Mouse (Mus musculus) CD4-positive, CD25-positive, alpha-beta regulatory T cell, adult 4 months (primary cell): ENCODE results near the gene Polr2m. TPM values are rescaled to one million over a fixed set of nuclear protein-coding genes. Genes with fewer than 3 reads are reported as not detected.
"Not testable (repeated sequence)": the region's sequence is repeated elsewhere in the genome, so short reads cannot be mapped to it uniquely, and the experiment has no call there.

Experiments used
- ATAC-seq: one replicate; pipeline ENCODE4 v1.8.0; 2017
- polyA plus RNA-seq, 2 experiments: library from polyadenylated mRNA; unstranded; fragments of 100-300 nt; shearing (Covaris generic); gene quantifications; one replicate each; pipeline ENCODE4 v1.2.1; 2017

Polr2m gene
- 10 to 100 TPM; 16.9 to 25.4 TPM for polyA plus RNA-seq

DNA sequence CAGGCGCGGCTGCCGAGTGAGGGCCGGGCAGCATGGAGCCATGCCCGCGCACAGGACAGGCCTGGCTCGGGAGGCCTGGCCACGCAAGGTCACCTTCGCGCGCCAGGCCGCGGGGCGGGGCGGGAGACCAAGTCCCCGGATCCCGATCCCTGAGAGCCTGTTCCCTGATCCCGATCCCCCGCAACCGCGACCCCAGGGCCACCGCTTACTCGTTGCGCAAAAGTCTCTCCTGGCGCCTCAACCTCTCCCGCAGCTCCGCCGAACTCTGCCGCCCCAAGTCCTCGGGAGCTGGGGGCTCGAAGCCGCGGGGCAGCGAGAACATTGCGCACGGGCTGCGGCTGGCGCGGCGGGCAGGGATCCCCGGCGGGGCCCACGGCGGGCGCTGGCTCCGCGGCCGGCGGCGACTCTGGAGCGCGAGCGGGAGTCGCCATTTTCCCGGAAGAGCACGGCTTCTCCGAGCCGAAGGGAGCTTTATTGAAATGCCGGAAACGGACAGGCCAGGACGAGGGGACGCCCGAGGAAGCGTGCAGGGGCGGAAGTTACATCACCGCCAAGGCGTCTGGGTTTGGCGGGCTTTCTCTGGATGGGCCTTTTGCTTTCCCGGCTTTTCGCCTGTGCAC, at the start of gene Polr2m:
TSS of gene Polr2m (minus strand) at position 461 of the 620 bp plus-strand sequence.
- ATAC-seq = peak; percentile 96

DNA sequence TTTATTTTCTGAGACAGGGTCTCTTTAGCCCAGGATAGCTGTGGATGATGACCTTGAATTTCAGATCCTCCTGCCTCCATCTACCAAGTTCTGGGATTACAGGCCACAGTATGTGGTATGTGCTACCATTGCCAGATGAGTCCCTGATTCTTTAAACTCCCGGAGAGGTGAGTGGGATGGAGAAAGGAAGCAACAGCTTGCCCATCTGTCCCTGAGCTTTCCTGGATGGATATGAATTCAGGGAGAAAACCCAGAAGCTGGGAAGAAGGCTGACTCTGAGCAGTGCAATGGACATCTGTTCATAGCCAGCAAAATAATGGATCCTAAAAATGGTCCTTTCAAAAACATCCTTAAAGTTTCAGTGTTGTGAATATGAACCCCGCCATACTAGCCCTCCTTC, 49.3 kb upstream of the Polr2m start:
- ATAC-seq = no peak

DNA sequence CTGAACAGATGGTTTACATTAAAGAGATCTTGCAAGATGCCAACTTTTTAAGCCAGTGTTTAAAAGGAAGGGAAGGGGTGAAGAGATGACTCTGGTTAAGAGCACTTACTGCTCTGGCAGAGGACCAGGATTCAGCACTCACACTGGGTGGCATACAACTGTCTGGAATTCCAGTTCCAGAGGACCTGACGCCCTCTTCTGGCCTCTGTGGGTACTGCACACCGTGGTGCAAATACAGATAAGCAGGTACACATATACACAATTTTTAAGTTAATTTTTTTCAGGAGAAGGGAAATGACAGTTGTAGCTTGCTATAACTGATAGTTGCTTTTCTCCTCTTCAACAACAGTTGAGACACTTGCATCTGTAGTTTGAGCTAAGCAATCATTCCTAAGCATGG, 44.2 kb upstream of the Polr2m start:
- no peak for ATAC-seq

DNA sequence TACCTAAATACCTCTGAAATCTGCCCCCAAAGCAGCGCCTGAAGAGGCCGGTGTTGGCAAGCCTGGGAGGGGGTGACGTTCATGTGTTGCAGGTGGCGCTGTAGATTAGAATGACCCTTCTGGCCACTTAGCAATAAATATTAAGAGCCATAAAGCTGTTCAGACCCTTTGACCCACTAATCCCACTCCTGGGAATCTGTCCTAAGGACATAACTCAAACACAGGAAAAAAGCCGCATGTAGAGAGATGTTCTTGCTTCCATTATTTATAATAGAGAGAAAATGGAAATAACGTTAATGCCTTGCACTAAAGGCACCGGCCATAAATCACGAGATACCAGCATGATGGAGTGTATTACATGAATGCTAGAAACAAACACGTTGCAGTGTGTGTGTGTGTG, 41.7 kb upstream of the Polr2m start:
- no peak for ATAC-seq

DNA sequence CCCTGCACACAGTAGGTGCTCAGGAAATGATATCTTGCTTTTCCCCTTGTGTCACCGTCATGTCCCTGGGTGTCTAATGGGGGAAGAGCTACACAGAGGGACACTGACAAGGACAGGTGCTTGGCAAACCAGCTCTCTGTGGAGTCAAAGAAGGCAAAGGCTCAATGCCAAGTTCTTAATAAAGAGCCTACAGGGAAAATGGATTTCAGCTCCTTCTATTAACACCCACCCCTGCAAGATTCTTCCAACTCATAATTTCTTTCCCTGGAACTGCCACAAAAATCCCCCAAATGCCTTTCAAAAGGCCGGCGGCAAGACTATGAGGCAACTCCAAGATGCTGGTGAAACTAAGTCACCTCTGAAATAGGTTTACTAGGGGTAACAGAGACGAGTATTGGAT, 38.2 kb upstream of the Polr2m start:
- no peak for ATAC-seq

DNA sequence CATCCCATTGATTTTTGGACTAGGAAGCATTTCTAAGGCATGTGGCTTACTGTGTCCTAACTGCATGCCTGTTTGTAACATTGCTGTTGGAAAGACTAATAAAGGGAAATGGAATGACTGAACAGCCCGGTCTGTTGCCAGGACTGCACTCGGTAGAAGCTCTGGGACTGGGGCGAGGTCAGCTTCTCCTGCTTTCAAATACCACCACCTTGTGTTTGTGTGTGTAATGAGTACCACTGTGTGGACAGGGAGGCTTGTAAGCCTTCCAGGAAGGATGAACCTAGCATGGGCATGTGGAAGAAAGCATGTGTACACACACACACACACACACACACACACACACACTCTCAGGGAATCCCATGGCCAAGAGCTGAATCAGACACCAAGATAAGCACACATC, 34.1 kb upstream of the Polr2m start:
- ATAC-seq = no peak

DNA sequence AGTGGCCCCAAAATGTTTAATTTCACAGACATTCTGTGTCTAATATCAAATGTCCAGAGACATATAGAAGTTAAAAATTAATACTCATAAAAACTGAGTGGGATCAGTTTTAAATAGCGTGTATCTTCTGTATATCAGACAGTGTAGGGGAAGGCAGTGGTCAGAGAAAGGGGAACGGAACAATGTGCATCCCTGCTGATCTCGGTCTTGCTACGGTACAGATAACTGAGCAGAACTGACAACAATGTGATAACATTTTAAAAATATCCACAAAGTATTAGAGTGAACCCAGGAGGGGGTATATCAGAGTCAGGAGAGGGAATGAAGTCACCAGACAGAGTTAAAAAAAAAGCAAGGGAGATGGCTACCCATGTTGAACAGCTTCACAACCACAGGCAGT, 31.8 kb upstream of the Polr2m start:
- ATAC-seq = no peak

DNA sequence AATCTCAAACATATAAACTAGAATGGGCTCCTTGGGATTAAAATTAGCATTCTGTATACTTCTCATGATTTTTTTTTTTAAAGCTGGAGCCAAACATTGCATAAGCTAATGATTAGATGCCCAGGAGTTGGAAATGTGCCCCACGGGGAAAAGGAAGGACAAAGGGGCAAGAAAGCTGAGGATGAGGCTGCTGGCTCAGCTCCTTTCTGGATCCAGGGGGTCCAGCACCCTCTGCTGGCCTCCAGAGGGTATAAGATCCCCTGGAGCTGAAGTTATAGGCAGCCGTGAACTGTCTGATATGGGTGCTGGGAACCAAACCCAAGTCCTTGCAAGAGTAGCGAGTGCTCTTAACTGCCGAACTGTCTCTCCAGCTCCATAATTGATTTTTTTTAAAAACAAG, 30.1 kb upstream of the Polr2m start:
- ATAC-seq = no peak

DNA sequence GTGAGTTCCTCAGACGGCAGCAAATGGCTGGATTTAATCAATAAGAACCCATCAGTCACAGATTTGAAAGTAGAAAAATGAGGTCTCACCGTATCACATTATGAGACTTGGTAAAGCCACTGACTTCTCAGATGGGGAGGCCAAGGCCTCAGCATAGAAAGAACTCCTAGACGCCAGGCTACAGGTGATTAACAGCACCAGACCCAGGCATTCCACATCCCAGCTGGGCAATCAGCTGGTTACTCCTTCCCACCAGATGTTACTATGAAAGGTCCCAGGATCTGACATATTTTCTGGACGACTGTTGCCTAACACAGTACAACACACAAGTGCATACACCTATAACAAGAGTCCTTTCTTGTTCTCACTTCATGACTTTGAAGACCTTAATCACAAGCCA, 27.8 kb upstream of the Polr2m start:
- ATAC-seq = no peak

DNA sequence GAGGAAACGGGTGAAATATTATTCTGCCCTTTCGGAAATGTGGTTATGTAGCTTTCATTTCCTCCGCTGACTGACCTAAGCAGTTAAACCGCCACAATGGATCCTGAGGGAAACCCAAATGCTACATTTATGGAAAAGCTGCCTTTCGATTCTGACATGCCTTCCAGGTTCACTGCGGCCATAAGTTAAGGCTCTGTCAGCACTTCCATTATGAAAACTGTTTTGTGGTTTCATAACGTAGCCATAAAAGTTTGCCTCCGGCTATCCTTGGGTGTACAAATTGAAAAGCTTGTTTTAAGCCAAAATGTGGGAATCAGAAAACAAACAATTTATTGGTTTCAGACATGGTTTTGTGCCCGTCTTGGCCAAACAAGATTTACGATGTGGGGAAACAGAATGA, 27.2 kb upstream of the Polr2m start:
- no peak for ATAC-seq

DNA sequence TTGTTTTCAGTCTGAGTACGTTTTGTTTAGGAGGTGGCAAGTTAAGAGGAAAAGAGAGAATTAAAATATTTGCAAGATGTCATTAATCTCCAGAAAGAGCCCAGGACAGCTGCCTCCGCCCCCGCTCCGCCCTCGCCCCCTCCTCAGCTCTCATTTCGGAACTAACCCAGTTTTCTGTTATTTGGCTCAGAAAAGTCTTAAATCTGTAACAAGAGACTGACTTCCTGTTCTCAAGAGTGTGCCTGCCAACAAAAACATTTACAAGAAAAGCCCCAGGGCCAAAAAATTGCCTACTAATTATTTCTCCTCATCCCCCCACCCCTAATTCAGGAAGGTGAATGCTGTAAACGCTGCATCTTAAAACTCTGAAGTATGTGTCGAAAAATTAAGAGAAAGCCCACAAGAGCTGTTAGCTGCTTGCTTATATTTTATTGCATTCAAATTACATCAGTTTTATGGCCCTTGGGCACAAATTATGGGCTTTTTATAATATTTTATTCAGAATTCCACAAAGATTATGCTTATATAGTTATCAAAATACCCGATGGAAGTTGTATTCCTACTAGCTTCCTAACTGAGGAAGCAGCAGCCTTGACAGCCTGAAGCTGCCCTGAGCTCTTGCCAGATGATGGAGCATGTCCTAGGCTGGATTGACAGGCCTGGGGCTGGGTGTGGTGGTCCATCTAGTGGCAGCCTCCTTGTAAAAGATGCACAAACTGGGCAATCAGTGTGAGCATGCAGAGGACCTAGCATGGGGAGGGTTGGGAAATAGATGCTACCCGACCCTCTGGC, 12.9 kb upstream of the Polr2m start:
- ATAC-seq = no peak

DNA sequence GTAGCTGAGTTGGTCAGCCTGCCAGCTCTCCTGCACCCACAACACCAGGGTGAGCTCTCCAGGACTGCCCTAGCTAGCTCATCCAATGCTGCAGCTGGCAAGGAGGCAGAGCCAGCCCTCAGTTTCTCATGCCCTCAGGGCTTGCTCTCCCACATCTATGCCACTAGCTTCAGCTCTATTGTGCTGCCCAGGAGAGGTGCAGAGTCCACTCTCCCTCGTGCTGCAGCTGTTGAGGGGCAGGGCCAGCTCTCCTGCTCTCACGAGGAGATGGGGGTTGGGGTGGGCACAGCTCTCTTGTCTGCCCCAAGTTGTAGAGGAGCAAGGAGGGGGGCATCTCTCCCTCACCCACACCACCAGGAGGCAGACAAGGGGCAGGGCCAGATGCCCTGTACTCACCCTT, 10.9 kb upstream of the Polr2m start:
- ATAC-seq = no peak

DNA sequence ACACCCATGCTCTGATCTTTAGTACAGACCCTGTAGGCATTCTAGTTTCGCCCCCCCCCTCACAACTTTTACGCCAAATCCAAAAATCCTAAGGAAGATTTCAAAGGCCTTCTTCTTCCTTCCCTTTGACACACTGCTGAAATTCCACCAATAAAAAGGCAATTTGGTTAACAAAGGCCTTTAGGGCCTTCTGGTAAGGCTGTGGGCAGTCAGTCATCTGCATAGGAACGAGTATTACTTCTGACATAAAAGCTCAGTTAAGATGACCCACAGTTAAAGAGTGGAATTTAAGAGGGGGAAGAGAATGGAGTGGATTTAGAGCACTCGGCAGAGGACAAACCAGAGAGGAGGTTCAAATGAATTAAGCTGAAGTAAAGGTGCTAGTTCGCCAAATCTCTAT, 8.0 kb upstream of the Polr2m start:
- ATAC-seq = no peak

DNA sequence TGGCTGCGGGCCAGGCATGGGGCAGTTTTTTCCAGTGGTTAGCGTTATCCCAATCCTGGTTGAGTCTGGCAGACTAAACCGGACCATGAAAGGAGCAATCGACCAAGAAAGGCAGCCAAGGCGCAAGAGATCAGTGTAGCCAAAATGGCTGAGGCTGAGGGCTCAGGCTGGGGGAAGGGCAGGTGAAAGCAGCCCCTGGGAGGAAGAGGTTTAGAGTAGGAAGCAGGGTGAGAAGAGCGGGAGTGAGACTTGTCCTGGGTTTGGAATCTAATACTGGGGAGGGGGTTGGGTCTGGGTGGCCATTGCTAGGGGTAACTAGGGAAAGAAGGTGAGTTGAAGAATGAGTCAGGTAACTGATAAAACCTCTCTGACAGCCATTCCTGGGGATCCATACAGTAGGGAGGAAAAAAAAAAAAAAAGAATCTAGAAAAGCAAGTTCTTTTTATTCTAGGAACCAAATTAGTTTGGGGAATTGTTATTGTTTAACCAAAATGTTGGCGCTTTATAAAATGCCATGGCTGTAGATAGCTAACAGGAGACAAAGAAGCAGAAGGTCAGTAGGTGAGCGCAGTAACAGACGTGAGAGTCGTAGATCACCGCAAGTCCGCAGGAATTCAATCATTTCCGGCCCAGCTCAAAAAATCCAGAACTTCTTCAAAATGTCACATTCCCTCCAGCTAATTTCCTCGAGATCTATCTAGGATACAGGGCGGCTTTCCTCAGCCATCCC, 6.7 kb upstream of the Polr2m start:
- no peak for ATAC-seq

DNA sequence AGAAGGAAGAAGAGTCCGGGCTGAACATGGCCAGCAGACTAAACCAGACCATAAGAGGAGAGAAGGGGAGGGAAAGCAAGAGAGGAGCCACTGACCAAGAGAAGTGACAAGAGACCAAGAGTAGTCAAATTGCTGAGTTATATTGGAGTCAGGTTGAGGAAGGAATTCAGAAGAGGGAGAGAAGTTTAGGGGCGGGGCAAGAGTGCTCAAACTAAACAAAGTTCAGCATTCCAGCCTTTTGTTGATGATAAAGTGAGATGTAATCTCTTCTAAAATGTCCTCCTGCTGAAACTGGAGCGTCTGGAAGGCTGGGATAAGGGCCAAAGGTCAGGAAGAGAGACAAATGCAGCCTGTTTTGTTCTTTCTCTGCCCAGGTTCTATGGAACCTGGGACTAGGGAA, 4.3 kb upstream of the Polr2m start:
- ATAC-seq = no peak

DNA sequence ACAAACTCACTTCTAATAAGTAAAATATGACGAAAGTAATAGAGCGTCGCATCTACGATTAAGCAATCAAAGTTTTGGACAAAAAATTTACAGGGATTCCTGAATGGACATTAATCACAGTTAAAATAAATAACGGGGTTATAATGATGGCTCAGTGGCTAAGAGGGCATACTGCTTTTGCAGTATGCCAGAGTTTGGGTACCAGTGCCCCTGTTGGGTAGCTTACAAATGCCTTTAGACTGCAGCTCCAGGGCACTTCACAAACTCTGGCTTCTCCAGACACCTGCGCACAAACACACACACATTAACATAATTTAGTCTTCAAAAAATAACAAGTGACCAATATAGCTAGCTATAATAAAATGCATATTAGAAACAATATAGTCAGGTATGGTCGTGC, 392 bp upstream of the Polr2m start:
- ATAC-seq = no peak

DNA sequence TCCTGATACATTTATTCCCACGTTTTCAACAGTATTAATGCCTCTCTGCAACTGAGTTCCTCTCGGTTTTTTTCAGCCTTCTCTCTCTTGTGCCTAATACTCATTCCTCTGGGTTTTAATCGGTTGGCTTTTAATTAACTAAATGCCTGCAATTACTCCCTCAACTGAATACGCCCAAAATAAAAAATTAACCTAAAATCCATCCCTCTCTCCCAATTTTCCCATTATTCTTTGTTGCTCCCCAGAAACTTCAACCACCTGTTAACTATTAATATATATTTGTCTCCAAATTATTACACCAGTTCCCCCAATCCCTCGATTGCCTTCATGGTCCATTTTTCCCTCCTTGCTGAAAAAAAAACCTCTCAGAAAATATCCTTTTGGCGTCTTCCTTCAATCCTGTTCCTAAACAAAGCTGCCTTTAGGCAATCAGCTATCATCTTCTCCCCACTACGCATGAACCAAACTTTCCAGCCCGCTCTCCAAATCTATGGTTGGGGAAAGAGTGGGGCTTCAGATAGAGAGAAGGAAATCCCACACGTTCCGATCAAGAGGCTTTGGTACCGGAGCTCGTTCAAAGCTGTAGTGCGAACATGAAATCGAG, 762 bp downstream of the Polr2m start:
- ATAC-seq = no peak

DNA sequence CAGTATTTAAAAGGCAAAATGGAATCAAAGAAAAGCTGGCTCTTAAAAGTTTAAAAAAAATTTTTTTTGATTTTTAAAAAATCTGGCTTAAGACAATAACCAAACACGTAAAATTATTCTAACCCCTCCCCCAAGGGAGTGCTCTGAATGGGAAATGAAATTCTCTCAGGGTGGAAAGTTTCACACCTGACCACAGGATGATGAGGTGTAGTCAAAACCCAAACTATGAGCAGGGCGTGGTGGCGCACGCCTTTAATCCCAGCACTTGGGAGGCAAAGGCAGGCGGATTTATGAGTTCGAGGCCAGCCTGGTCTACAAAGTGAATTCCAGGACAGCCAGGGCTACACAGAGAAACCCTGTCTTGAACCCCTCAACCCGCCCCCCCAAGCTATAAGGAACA, 1.9 kb downstream of the Polr2m start:
- ATAC-seq = not testable (repeated sequence)

DNA sequence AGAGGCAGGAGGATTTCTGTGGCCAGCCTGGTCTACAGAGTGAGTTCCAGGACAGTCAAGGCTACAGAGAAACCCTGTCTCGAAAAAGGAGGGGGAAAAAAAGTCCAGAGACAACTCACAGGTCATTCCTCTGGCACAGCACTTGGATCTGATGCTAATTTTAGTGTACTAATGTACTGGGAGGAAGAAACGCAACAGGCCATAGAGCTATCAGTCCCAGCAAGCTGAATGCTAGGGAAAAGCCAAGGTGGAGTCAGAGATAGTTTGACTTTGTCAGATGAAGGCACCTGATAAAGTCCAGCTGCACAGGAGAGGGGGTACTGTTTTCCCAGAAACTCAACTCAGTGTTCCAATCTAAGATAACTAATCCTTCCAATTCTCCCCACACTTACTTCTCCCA, 5.4 kb downstream of the Polr2m start:
- ATAC-seq = no peak

DNA sequence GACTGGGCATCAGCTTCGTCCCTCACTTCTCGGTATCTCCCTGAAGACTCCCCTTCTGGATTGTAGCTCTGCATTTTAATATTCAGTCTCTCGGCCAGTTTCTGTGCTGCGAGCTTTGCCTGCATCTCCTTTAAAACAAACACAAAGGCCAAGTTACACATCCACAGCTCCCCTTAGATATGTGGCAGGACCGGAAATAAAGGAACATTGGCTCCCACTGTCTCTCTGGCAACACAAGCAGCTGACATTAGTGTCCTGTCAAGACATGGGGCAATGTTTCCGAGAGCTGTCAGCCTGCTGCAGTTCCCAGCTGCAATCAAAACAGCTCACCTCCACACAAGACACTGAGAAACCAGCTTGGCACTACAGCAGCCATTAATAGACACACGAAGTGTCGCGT, 6.3 kb downstream of the Polr2m start:
- ATAC-seq = no peak

DNA sequence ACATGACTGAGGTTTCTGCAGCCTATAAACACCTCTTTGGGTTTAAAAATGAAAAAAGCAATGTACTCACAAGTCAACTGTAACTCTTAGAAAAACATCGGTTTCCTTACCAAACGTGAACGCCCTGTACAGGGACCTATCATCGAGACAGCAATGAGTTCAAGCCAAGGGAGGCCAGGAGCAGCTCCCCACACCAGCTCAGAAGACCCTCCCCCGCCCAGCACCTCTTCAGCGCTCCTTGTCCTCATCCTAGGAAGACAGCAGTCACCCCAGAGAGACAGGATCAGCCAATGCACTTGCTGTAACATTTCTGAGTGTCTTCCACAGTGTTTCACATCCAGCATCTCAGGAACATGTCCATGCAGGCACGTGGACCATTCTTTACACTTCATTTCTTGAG, 7.1 kb downstream of the Polr2m start:
- no peak for ATAC-seq

DNA sequence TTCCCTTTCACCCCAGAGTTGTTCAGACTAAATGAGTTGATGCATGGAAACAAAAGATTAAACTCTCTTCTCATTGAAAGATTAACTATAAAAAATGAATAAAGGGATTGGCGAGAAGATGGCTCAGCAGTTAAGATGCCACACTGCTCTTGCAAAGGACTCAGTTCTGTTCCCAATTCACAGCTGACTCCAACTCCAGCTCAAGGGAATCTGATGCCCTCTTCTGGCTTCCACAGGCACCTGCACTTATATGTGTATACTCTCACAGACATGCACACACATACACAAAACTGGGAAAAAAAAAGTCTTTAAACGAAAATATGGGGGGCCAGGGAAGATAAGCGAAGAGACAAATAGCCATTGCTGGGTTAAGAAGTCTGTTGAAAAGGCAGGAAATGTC, 9.1 kb downstream of the Polr2m start:
- no peak for ATAC-seq

DNA sequence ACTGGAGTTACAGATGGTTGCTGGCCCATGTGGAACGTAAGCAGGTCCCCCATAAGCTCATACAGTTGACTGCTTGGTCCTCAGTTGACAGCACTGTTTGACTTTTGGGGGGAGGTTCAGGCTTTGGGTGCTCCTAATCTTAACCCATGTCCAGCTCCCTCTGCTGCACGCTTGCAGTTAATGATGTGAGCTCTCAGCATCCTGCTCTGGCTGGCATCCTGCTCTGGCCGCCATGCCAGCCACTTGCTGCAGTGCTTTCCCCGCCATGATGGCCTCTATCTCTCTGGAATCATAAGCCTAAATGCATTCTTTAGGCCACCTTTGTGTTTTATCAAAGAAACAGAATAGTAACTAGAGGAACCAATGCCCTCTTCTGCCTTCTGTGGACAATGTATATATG, 10.2 kb downstream of the Polr2m start:
- ATAC-seq = no peak

DNA sequence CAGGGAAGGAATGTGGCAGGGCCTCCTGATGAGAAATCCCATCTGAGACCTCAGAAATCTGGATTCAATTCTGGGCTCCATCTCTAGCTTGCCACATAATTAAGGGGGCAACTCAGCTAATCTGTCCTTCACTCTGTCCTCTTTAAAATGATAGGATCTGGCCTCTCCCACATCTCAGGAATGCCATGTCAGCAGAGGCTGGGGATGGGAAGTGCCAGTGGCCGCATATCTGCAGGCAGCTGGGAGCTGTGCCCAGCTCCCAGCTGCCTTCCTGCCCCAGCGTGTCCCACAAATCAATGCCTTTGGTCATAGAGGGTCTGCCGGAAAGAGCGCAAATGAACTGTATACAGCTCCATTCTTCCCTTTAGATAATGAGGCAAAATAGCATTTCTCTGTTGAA, 18.3 kb downstream of the Polr2m start:
- no peak for ATAC-seq
